ENCODE assay signal across 10 mouse cellular contexts in genomic region chr2:25468962-25469915, GRCm38 (mm10). TPM values are rescaled to one million over a fixed set of nuclear protein-coding genes. Genes with fewer than 3 reads are reported as not detected.
A peak's percentile ranks its signal among the peaks of the same experiment; 100 is the strongest.
DNase-seq lines count a peak whose midpoint lies in the region; ATAC-seq lines count a peak whose summit lies in the region.
"Had no signal": no experiment of that assay in that cellular context is flagged by ENCODE, and none has a peak within 500 bp of the region (broad histone marks: within the 10 kb centered on the region; RNA-seq: fewer than 3 reads in every experiment).

No protein-coding gene starts in this region.

- H3K4me1 ChIP-seq in stomach, embryonic 15.5 days: no peaks in the 10 kb centered on the region; the same call in 1 of the 2 replicates

- no peak overlapping the region for H3K4me3 ChIP-seq in stomach, embryonic 15.5 days (replicated peaks)
- H3K4me3 ChIP-seq: liver, embryonic 13.5 days had no signal

- peak; percentile 24; the same call in 1 of the 2 replicates for ATAC-seq in stomach, embryonic 15.5 days (ENCODE audit: insufficient read depth, low FRiP score, low read depth)

- no peak overlapping the region for H3K27ac ChIP-seq in stomach, embryonic 15.5 days
- H3K27ac ChIP-seq: liver, embryonic 13.5 days had no signal

- H3K27me3 ChIP-seq in stomach, embryonic 15.5 days (replicated peaks): no peaks in the 10 kb centered on the region
- H3K27me3 ChIP-seq: CH12.LX; liver, embryonic 13.5 days had no signal

- H3K9ac ChIP-seq in stomach, embryonic 15.5 days: no peak overlapping the region
- H3K9ac ChIP-seq: liver, embryonic 13.5 days had no signal

- no peaks in the 10 kb centered on the region for H3K36me3 ChIP-seq in stomach, embryonic 15.5 days
- H3K36me3 ChIP-seq: liver, embryonic 13.5 days had no signal

- 67% methylated on average over 10 of the region's 10 CpGs for WGBS in stomach, embryonic 15.5 days

- no peaks in the 10 kb centered on the region for H3K9me3 ChIP-seq in stomach, embryonic 15.5 days
- H3K9me3 ChIP-seq: liver, embryonic 13.5 days had no signal

- H3K4me2 ChIP-seq in stomach, embryonic 15.5 days: no peak overlapping the region
- H3K4me2 ChIP-seq: liver, embryonic 13.5 days had no signal

- DNase-seq in gastrocnemius, postnatal 10 days: peak; percentile 48
- DNase-seq in gastrocnemius, adult 18-20 months (ENCODE audit: low spot score): no peak
- DNase-seq in brain, adult 2 months (ENCODE audit: low read depth, low spot score): peak; percentile 92
- DNase-seq in heart, adult 8-10 months (ENCODE audit: low spot score): peak; percentile 47
- peak; percentile 29 to 52 for DNase-seq in kidney, postnatal 4 days
- DNase-seq in adrenal gland, postnatal 4 days (ENCODE audit: low spot score in 2 of 2): no peak
- DNase-seq in liver: no peak
- DNase-seq: liver, embryonic 13.5 days had no signal

RNA-seq across cellular contexts. Expression of gene Ptgds, which starts 0.6 kb away (rescaled TPM):
- 1 to 10 TPM; 1.7 to 9.6 TPM for total RNA-seq in gastrocnemius, postnatal 10 days (2021)
- total RNA-seq in gastrocnemius, adult 18-20 months (2021): not detected
- 1,000 to 10,000 TPM in 1 of 4 experiments, 100 to 1,000 TPM in 3; 350 to 1,004 (median 621) TPM for total RNA-seq in heart, adult 8-10 months (2022)
- 6.8 and 7.5 TPM in 2 replicates for polyA plus RNA-seq in stomach, embryonic 15.5 days (2015; fragmentation: Nextera tagmentation; extraction: Ambion mirVana)
- 1 to 10 TPM; 3.6 to 6.5 TPM for total RNA-seq in adrenal gland, postnatal 4 days (2021)

RNA-seq across cellular contexts. Expression of gene Paxx, which starts 8.3 kb away (rescaled TPM):
- total RNA-seq in gastrocnemius, postnatal 10 days (2021): 10 to 100 TPM; 23.5 to 25.2 TPM
- 10 to 100 TPM; 13.7 to 15.1 TPM for total RNA-seq in gastrocnemius, adult 18-20 months (2021)
- 10 to 100 TPM; 21.4 to 30.7 (median 23.3) TPM for total RNA-seq in heart, adult 8-10 months (2022)
- polyA plus RNA-seq in stomach, embryonic 15.5 days (2015; fragmentation: Nextera tagmentation; extraction: Ambion mirVana): 35.3 and 37.4 TPM in 2 replicates
- total RNA-seq in adrenal gland, postnatal 4 days (2021): 10 to 100 TPM; 41.0 to 48.5 TPM

RNA-seq across cellular contexts. Expression of gene Clic3, which starts 12.6 kb away (rescaled TPM):
- under 1 TPM in 1 of 2 experiments, not detected in 1; 0.52 TPM for total RNA-seq in gastrocnemius, postnatal 10 days (2021)
- 1 to 10 TPM in 1 of 2 experiments, under 1 TPM in 1; 0.39 to 1.0 TPM for total RNA-seq in gastrocnemius, adult 18-20 months (2021)
- total RNA-seq in heart, adult 8-10 months (2022): 1 to 10 TPM; 1.3 to 3.6 (median 2.3) TPM
- 11.9 and 26.5 TPM in 2 replicates for polyA plus RNA-seq in stomach, embryonic 15.5 days (2015; fragmentation: Nextera tagmentation; extraction: Ambion mirVana)
- 1 to 10 TPM; 1.4 to 1.7 TPM for total RNA-seq in adrenal gland, postnatal 4 days (2021)

RNA-seq across cellular contexts. Expression of gene Lcn12, which starts 24.5 kb away (rescaled TPM):
- total RNA-seq in gastrocnemius, postnatal 10 days (2021): not detected
- total RNA-seq in gastrocnemius, adult 18-20 months (2021): not detected
- total RNA-seq in heart, adult 8-10 months (2022): not detected
- polyA plus RNA-seq in stomach, embryonic 15.5 days (2015; fragmentation: Nextera tagmentation; extraction: Ambion mirVana): not detected in 2 replicates
- not detected for total RNA-seq in adrenal gland, postnatal 4 days (2021)
- total RNA-seq: CH12.LX had no signal
- polyA plus RNA-seq: liver, embryonic 13.5 days had no signal

RNA-seq across cellular contexts. Expression of gene Fbxw5, which starts 31.3 kb away (rescaled TPM):
- 10 to 100 TPM; 65.5 to 66.7 TPM for total RNA-seq in gastrocnemius, postnatal 10 days (2021)
- 10 to 100 TPM; 81.5 to 84.3 TPM for total RNA-seq in gastrocnemius, adult 18-20 months (2021)
- 100 to 1,000 TPM in 1 of 4 experiments, 10 to 100 TPM in 3; 79.4 to 105 (median 88.7) TPM for total RNA-seq in heart, adult 8-10 months (2022)
- polyA plus RNA-seq in stomach, embryonic 15.5 days (2015; fragmentation: Nextera tagmentation; extraction: Ambion mirVana): 64.4 and 71.4 TPM in 2 replicates
- total RNA-seq in adrenal gland, postnatal 4 days (2021): 100 to 1,000 TPM in 1 of 2 experiments, 10 to 100 TPM in 1; 99.5 to 118 TPM

Comparison
In these comparisons a context has a peak if more than half of its experiments do, and no peak if none do; other contexts are left out.
1. DNase-seq: peak in gastrocnemius, postnatal 10 days (single experiment), brain, adult 2 months (single experiment), heart, adult 8-10 months (single experiment) and kidney, postnatal 4 days (2 of 2); none in gastrocnemius, adult 18-20 months (single experiment), adrenal gland, postnatal 4 days (0 of 2) and liver (single experiment).
2. RNA of gene Ptgds, which starts 0.6 kb away (total RNA-seq): 350 to 1,004 TPM in heart, adult 8-10 months; 1.7 to 9.6 TPM in gastrocnemius, postnatal 10 days, 3.6 to 6.5 TPM in adrenal gland, postnatal 4 days and not detected in gastrocnemius, adult 18-20 months; every median in the first group is over 10 times any median in the second.